Mouse (Mus musculus): ENCODE measurements around the gene Vmn2r116. TPM values are rescaled to one million over a fixed set of nuclear protein-coding genes. Genes with fewer than 3 reads are reported as not detected.

The Vmn2r116 gene
- polyA plus RNA-seq (2014; fragmentation: Illumina TruSeq; extraction: RNeasy Lipid Tissue Mini Kit (QIAGEN cat#74804); ENCODE audit: low read depth, low replicate concordance) = not detected

DNA sequence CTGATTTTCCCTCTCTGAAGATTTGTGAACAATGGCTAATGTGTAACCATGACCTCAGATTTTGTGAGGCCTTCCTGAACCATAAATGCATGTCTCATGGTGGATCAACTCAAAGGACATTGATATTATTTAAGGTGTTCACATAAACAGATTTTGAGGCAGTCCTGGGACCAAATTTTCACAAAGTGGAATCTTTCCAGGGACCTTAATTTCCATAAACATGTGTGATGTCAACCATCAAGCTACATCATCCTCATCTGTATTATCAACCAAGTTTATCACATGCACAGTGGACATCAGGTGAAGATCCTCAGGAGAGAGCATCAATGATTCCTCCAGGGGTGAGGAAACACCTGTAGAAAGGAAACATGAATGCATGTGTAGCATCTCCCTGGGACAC is at the start of gene Vmn2r116:
Vmn2r116 (plus strand) TSS at position 301 of the 400 bp plus-strand sequence.

GRCm38 (mm10) chr17:23343441-23343840 is 41.0 kb upstream of the Vmn2r116 start, which contains the start of gene Vmn2r115:
Vmn2r115 (plus strand) TSS chr17:23343741.

Other genes starting within 250 kb of the Vmn2r116 start
- 10.4 TPM for gene Zfp40, start 191.4 kb upstream of the Vmn2r116 start, polyA plus RNA-seq (2014; fragmentation: Illumina TruSeq; extraction: RNeasy Lipid Tissue Mini Kit (QIAGEN cat#74804); ENCODE audit: low read depth, low replicate concordance)
- not detected for gene Vmn2r114, start 72.1 kb upstream of the Vmn2r116 start, polyA plus RNA-seq (2014; fragmentation: Illumina TruSeq; extraction: RNeasy Lipid Tissue Mini Kit (QIAGEN cat#74804); ENCODE audit: low read depth, low replicate concordance)
- not detected for gene Vmn2r115, start 40.9 kb upstream of the Vmn2r116 start, polyA plus RNA-seq (2014; fragmentation: Illumina TruSeq; extraction: RNeasy Lipid Tissue Mini Kit (QIAGEN cat#74804); ENCODE audit: low read depth, low replicate concordance)
- not detected for gene Vmn2r117, start 95.1 kb downstream of the Vmn2r116 start, polyA plus RNA-seq (2014; fragmentation: Illumina TruSeq; extraction: RNeasy Lipid Tissue Mini Kit (QIAGEN cat#74804); ENCODE audit: low read depth, low replicate concordance)
- 9.9 TPM for gene Zfp213, start 179.6 kb downstream of the Vmn2r116 start, polyA plus RNA-seq (2014; fragmentation: Illumina TruSeq; extraction: RNeasy Lipid Tissue Mini Kit (QIAGEN cat#74804); ENCODE audit: low read depth, low replicate concordance)
- 23.0 TPM for gene Zfp13, start 214.9 kb downstream of the Vmn2r116 start, polyA plus RNA-seq (2014; fragmentation: Illumina TruSeq; extraction: RNeasy Lipid Tissue Mini Kit (QIAGEN cat#74804); ENCODE audit: low read depth, low replicate concordance)
- 0.16 TPM for gene Zscan10, start 216.3 kb downstream of the Vmn2r116 start, polyA plus RNA-seq (2014; fragmentation: Illumina TruSeq; extraction: RNeasy Lipid Tissue Mini Kit (QIAGEN cat#74804); ENCODE audit: low read depth, low replicate concordance)